Mouse (Mus musculus) liver, embryonic 14.5 days (tissue): Measurements from ENCODE around the gene Tmem88. TPM values are rescaled to one million over a fixed set of nuclear protein-coding genes. Genes with fewer than 3 reads are reported as not detected.

Source experiments
- ATAC-seq: fragments of 200-750 bp; cut with Nextera tagmentation; 2 replicates; pipeline ENCODE4 v1.8.0; 2017; ENCODE audit warnings: moderate number of reproducible peaks, mild to moderate bottlenecking, moderate library complexity; ENCODE audit not compliant: insufficient read depth
- DNase-seq, 3 experiments: peaks; one replicate each; pipeline ENCODE4 v3.0.0-alpha.2; 2012 to 2013; ENCODE audit warnings: low read depth in 3 of 3, low spot score in 3 of 3
- H3K27ac ChIP-seq: fragments of 300-500 bp; sonication (generic); 2 replicates; pipeline ENCODE4 v1.5.1; 2014; ENCODE audit warnings: moderate library complexity, mild to moderate bottlenecking, control low read depth, inconsistent platforms
- H3K27me3 ChIP-seq: fragments of 300-500 bp; sonication (generic); 2 replicates; pipeline ENCODE4 v1.6.1; 2014; ENCODE audit warnings: mild to moderate bottlenecking, low read length, moderate library complexity; ENCODE audit not compliant: control insufficient read depth, insufficient read depth
- H3K36me3 ChIP-seq: fragments of 300-500 bp; sonication (generic); replicated peaks from 2 replicates; pipeline ENCODE4 v1.6.1; 2014; ENCODE audit warnings: low read depth; ENCODE audit not compliant: control insufficient read depth, insufficient read depth
- H3K4me1 ChIP-seq, 2 experiments: fragments of 200-500 bp in 1 of 2; fragments of 300-500 bp in 1 of 2; sonication (generic) in 1 of 2; replicated peaks; 2 replicates each; pipeline ENCODE4 v1.6.1; 2012 to 2014; ENCODE audit warnings: antibody characterized with exemption in 1 of 2, inconsistent platforms in 1 of 2, low read length in 1 of 2; ENCODE audit not compliant: control insufficient read depth in 2 of 2, insufficient read depth in 2 of 2
- H3K4me2 ChIP-seq: fragments of 300-500 bp; sonication (generic); 2 replicates; pipeline ENCODE4 v1.6.1; 2014; ENCODE audit warnings: low read depth, mild to moderate bottlenecking, control low read depth, moderate library complexity
- H3K4me3 ChIP-seq, 2 experiments: fragments of 200-500 bp in 1 of 2; fragments of 300-500 bp in 1 of 2; sonication (generic) in 1 of 2; 2 replicates each; pipeline ENCODE4 v1.5.1; 2012 to 2014; ENCODE audit warnings: low read depth in 2 of 2, low read length in 2 of 2, mild to moderate bottlenecking in 2 of 2, control low read depth in 1 of 2, inconsistent platforms in 1 of 2, moderate library complexity in 1 of 2; ENCODE audit not compliant: insufficient read depth in 1 of 2
- H3K9ac ChIP-seq: fragments of 300-500 bp; sonication (generic); replicated peaks from 2 replicates; pipeline ENCODE4 v1.6.1; 2014; ENCODE audit warnings: mild to moderate bottlenecking, control low read depth, moderate library complexity
- H3K9me3 ChIP-seq: fragments of 300-500 bp; sonication (generic); 2 replicates; pipeline ENCODE4 v1.6.1; 2016; ENCODE audit warnings: low read length, mixed read lengths; ENCODE audit not compliant: control insufficient read depth
- CTCF ChIP-seq: IDR thresholded peaks from 2 replicates; pipeline ENCODE4 v1.5.1; 2016; ENCODE audit warnings: antibody characterized with exemption, low read depth, control low read depth
- EP300 ChIP-seq: IDR thresholded peaks from 2 replicates; pipeline ENCODE4 v1.6.1; 2016; ENCODE audit warnings: antibody characterized with exemption, low read depth
- WGBS: fragments of 180-500 bp; shearing (Covaris S2); extraction: QIAGEN DNeasy Blood & Tissue Kit; methylation state at CpG from one replicate; pipeline ENCODE4 v1.1.7; 2014; ENCODE audit not compliant: insufficient replicate concordance; 5-methylcytosine and 5-hydroxymethylcytosine counted together
- polyA plus RNA-seq, 2 experiments: library from polyadenylated mRNA; depleted of rRNA in 1 of 2; stranded (reverse) in 1 of 2; unstranded in 1 of 2; fragments of >200 nt; fragmentation: Nextera tagmentation in 1 of 2; extraction: Ambion mirVana in 1 of 2; gene quantifications; 2 replicates each; pipeline versions ENCODE4 v1.2.1 to v1.2.3; 2012 to 2014

The Tmem88 gene
- polyA plus RNA-seq, 2 experiments: 3.7 to 4.6 TPM

DNA sequence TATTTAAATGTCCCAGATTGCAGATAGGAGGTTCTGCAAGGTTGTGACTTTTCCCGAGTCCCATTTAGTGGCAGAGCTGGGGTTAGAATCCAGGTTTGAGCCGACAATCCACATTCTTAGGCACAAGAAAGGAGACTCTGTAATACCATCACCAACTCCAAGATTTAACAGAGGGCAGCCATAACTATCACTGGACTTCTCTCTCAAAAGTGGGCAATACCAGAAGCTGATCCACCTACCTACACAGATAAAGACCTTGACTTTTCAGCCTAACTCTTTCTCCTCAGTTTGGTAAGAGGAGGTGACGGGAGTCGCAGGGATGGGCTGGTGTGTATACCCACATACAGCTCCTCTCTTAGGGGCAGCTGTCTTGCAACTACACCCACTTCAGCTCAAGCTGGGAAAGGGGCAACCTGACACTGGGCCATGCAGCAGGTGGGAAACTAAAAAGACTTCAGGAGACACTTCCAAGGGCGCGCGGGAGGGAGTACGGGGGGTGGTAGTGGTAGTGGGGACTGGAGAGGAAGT, 19.0 kb upstream of the Tmem88 start:
- no peaks in the 10 kb centered on the region for H3K9me3 ChIP-seq
- DNase-seq (no peak), ATAC-seq (no peak)
- 25% methylated on average over 8 of the region's 8 CpGs for WGBS
- no peak overlapping the region for H3K9ac ChIP-seq
- no peak overlapping the region for H3K27ac ChIP-seq
- H3K27me3 ChIP-seq: peaks cover 30% of the 10 kb centered on the region
- no peaks in the 10 kb centered on the region for H3K36me3 ChIP-seq
- TF ChIP-seq CTCF (no peak), EP300 (no peak)
- H3K4me1 ChIP-seq: peaks cover 21 to 60% of the 10 kb centered on the region in 2 experiments
- peak overlapping the region; percentile 80 for H3K4me2 ChIP-seq
- H3K4me3 ChIP-seq: 0 out of 4 replicates have a peak overlapping the region, but pooled peaks of 1 of the 2 experiments have one; percentile 11

DNA sequence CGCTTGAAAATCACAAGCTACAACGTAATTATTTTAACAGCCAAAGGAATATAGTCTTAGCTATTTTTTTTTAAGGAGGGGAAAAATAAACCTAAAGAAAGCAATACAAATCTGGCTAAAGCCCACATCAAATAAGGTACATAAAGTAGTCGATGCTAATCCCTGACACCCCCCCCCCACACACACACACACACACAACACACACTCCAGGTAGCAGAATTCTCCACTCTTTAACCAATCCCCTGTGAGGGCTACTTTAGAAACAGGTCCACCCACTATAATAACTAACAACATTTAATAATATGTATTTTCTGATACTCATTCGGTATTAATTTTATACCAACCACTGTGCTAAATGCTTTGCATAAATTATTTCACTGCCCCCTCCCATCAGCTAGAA, 18.5 kb upstream of the Tmem88 start:
- DNase-seq: no peak
- Histone ChIP-seq H3K4me2 (peak overlapping the region; percentile 80), H3K4me3 (peak overlapping the region in 1 of 2 experiments; percentile 16; a peak in 1 of 4 replicates), H3K9me3 (no peaks in the 10 kb centered on the region), H3K27me3 (peaks cover 26% of the 10 kb centered on the region), H3K9ac (no peak overlapping the region), H3K4me1 (peaks cover 24 to 63% of the 10 kb centered on the region in 2 experiments), H3K36me3 (no peaks in the 10 kb centered on the region), H3K27ac (no peak overlapping the region)
- no peak for ATAC-seq
- TF ChIP-seq CTCF: no peak
- no peak for TF ChIP-seq EP300
- WGBS: 10% methylated on average over 4 of the region's 4 CpGs

DNA sequence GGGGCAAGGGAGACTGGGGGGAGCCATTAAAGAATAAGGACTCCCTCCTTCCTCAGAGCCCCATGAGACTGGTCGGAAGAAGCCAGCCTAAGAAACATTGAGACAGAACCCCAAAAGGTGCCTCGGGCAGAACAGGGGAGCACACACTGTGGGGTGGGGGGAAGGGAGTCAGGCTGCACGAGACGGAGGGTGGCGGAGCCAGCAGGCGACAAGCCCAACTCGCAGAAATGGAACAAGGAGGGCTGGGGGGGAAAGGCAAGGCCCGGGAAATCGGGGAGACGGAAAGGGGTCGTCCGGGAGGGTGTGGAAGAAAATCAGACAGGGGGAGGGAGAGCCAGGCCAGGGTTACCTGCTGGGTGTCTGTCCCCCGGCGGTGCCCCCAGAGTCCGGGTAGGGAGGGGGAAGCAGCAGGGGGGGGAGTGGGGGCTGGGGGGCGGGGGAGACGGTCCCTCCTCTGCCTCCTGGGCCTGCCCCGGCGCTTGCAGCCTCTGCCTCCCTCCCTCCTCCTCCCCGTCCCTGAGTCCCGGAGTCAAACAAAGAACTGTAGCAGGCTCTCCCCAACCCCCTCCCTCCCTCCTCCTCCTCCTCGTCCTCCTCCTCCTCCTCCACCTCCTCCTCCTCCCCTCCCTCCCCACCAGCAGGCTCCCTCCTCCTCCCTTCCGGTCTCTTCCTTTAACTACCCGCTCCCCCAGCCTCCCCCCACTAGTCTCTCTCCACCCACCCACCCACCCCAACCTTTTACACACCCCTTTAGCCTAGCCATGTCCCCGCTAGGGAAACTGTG, 17.8 kb upstream of the Tmem88 start:
- Histone ChIP-seq H3K27ac (peak overlapping the region; percentile 24), H3K36me3 (no peaks in the 10 kb centered on the region), H3K4me1 (peaks cover 24 to 60% of the 10 kb centered on the region in 2 experiments), H3K27me3 (peaks cover 19% of the 10 kb centered on the region), H3K9me3 (no peaks in the 10 kb centered on the region), H3K4me3 (peak overlapping the region; percentile 47 to 63), H3K9ac (peak overlapping the region; percentile 53), H3K4me2 (peak overlapping the region; percentile 80)
- ATAC-seq: no peak
- no peak for DNase-seq
- TF ChIP-seq EP300: no peak
- TF ChIP-seq CTCF: no peak
- 3% methylated on average over 18 of the region's 25 CpGs for WGBS

DNA sequence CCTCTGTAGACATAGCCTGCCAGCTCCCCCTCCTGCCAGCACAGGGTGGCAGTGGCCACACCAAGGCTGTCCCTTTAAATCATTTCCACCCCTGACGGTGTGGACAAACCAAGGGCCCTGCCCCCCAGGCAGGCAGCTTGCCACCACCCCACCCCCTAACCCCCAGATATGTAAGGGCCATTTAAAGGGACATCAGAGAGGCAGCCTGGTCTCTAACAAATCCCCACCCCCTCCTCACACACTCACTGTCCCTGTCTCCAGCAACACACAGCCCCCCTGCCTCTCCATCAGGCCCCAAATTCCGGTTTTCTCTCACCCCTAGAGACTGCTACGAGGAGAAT, 17.3 kb upstream of the Tmem88 start:
- DNase-seq: no peak
- 5% methylated on average over 3 of the region's 3 CpGs for WGBS
- Histone ChIP-seq H3K4me1 (peaks cover 18 to 54% of the 10 kb centered on the region in 2 experiments), H3K36me3 (no peaks in the 10 kb centered on the region), H3K9me3 (no peaks in the 10 kb centered on the region), H3K27ac (peak overlapping the region; percentile 24), H3K4me3 (peak overlapping the region; percentile 47 to 63), H3K9ac (peak overlapping the region; percentile 53; the same call in 1 of the 2 replicates), H3K4me2 (peak overlapping the region; percentile 60), H3K27me3 (peaks cover 17% of the 10 kb centered on the region)
- TF ChIP-seq EP300: no peak
- no peak for TF ChIP-seq CTCF
- no peak for ATAC-seq
